Mouse (Mus musculus): Measurements from ENCODE around the gene Dus3l. TPM values are rescaled to one million over a fixed set of nuclear protein-coding genes. Genes with fewer than 3 reads are reported as not detected.

Dus3l gene
- polyA plus RNA-seq (2012; rRNA removed): 139 and 198 TPM in 2 replicates

- peak; percentile 97 for DNase-seq (ENCODE audit: low read depth)
- TF ChIP-seq POLR2A (IDR thresholded peaks at IDR 0.05; ENCODE audit: borderline replicate concordance, extremely low read depth, insufficient read depth, insufficient read length, poor library complexity, severe bottlenecking) (peak; percentile 77; the same call in 1 of the 2 replicates), CTCF (IDR thresholded peaks at IDR 0.05; ENCODE audit: borderline replicate concordance, extremely low read depth, insufficient read depth, insufficient read length) (no peak)
Measured at GRCm38 (mm10) chr17:56764474-56765354, at the start of gene Dus3l. Dus3l (plus strand) TSS chr17:56764757.

- DNase-seq (ENCODE audit: low read depth): no peak
- TF ChIP-seq CTCF (IDR thresholded peaks at IDR 0.05; ENCODE audit: borderline replicate concordance, extremely low read depth, insufficient read depth, insufficient read length) (no peak), POLR2A (IDR thresholded peaks at IDR 0.05; ENCODE audit: borderline replicate concordance, extremely low read depth, insufficient read depth, insufficient read length, poor library complexity, severe bottlenecking) (no peak)
Measured at GRCm38 (mm10) chr17:56715360-56715759, 49.2 kb upstream of the Dus3l start.

- TF ChIP-seq POLR2A (IDR thresholded peaks at IDR 0.05; ENCODE audit: borderline replicate concordance, extremely low read depth, insufficient read depth, insufficient read length, poor library complexity, severe bottlenecking) (no peak), CTCF (IDR thresholded peaks at IDR 0.05; ENCODE audit: borderline replicate concordance, extremely low read depth, insufficient read depth, insufficient read length) (no peak)
- no peak for DNase-seq (ENCODE audit: low read depth)
Measured at GRCm38 (mm10) chr17:56715914-56716654, 48.5 kb upstream of the Dus3l start.

- no peak for TF ChIP-seq CTCF (IDR thresholded peaks at IDR 0.05; ENCODE audit: borderline replicate concordance, extremely low read depth, insufficient read depth, insufficient read length)
- TF ChIP-seq POLR2A (IDR thresholded peaks at IDR 0.05; ENCODE audit: borderline replicate concordance, extremely low read depth, insufficient read depth, insufficient read length, poor library complexity, severe bottlenecking): peak; percentile 71
- DNase-seq (ENCODE audit: low read depth): peak; percentile 100
Measured at GRCm38 (mm10) chr17:56716655-56717362, 47.7 kb upstream of the Dus3l start.

GRCm38 (mm10) chr17:56717363-56718058 is 47.0 kb upstream of the Dus3l start, which contains the start of the genes Ndufa11 and Vmac:
Ndufa11 (plus strand) TSS chr17:56717767.
Vmac (minus strand) TSS chr17:56718022.
- TF ChIP-seq CTCF (IDR thresholded peaks at IDR 0.05; ENCODE audit: borderline replicate concordance, extremely low read depth, insufficient read depth, insufficient read length): no peak
- TF ChIP-seq POLR2A (IDR thresholded peaks at IDR 0.05; ENCODE audit: borderline replicate concordance, extremely low read depth, insufficient read depth, insufficient read length, poor library complexity, severe bottlenecking): peak; percentile 62; the same call in 1 of the 2 replicates
- DNase-seq (ENCODE audit: low read depth): peak; percentile 99

- TF ChIP-seq POLR2A (IDR thresholded peaks at IDR 0.05; ENCODE audit: borderline replicate concordance, extremely low read depth, insufficient read depth, insufficient read length, poor library complexity, severe bottlenecking) (no peak), CTCF (IDR thresholded peaks at IDR 0.05; ENCODE audit: borderline replicate concordance, extremely low read depth, insufficient read depth, insufficient read length) (no peak)
- DNase-seq (ENCODE audit: low read depth): no peak
Measured at GRCm38 (mm10) chr17:56722441-56722840, 42.1 kb upstream of the Dus3l start.

GRCm38 (mm10) chr17:56723419-56724161 is 41.0 kb upstream of the Dus3l start:
- TF ChIP-seq POLR2A (IDR thresholded peaks at IDR 0.05; ENCODE audit: borderline replicate concordance, extremely low read depth, insufficient read depth, insufficient read length, poor library complexity, severe bottlenecking) (no peak), CTCF (IDR thresholded peaks at IDR 0.05; ENCODE audit: borderline replicate concordance, extremely low read depth, insufficient read depth, insufficient read length) (no peak)
- no peak for DNase-seq (ENCODE audit: low read depth)

GRCm38 (mm10) chr17:56727029-56727649 is 37.4 kb upstream of the Dus3l start:
- no peak for TF ChIP-seq POLR2A (IDR thresholded peaks at IDR 0.05; ENCODE audit: borderline replicate concordance, extremely low read depth, insufficient read depth, insufficient read length, poor library complexity, severe bottlenecking)
- TF ChIP-seq CTCF (IDR thresholded peaks at IDR 0.05; ENCODE audit: borderline replicate concordance, extremely low read depth, insufficient read depth, insufficient read length): no peak
- DNase-seq (ENCODE audit: low read depth): no peak

- DNase-seq (ENCODE audit: low read depth): no peak
- no peak for TF ChIP-seq POLR2A (IDR thresholded peaks at IDR 0.05; ENCODE audit: borderline replicate concordance, extremely low read depth, insufficient read depth, insufficient read length, poor library complexity, severe bottlenecking)
- TF ChIP-seq CTCF (IDR thresholded peaks at IDR 0.05; ENCODE audit: borderline replicate concordance, extremely low read depth, insufficient read depth, insufficient read length): no peak
Measured at GRCm38 (mm10) chr17:56727659-56728058, 36.9 kb upstream of the Dus3l start.

Data from brain, embryonic 14.5 days (tissue).